Mouse (Mus musculus) E14TG2a.4 (cell line): Measurements from ENCODE around the gene Igsf21.

Source experiments
- H3K27me3 ChIP-seq: 2 replicates; pipeline ENCODE4 v1.6.1; 2014; ENCODE audit warnings: low read length, control low read depth; ENCODE audit not compliant: insufficient read depth
- H3K36me3 ChIP-seq: 2 replicates; pipeline ENCODE4 v1.6.1; 2014; ENCODE audit warnings: low read length, control low read depth; ENCODE audit not compliant: insufficient read depth
- H3K4me1 ChIP-seq: replicated peaks from 2 replicates; pipeline ENCODE4 v1.6.1; 2014; ENCODE audit warnings: low read depth, low read length, control low read depth
- H3K4me3 ChIP-seq: replicated peaks from 2 replicates; pipeline ENCODE4 v1.5.1; 2014; ENCODE audit warnings: mild to moderate bottlenecking, low read length
- H3K9me3 ChIP-seq: 2 replicates; pipeline ENCODE4 v1.6.1; 2014; ENCODE audit warnings: low read length, control low read depth
- CTCF ChIP-seq: conservative IDR thresholded peaks from 2 replicates; pipeline ENCODE4 v1.5.1; 2014; ENCODE audit warnings: low read length
- NANOG ChIP-seq: IDR thresholded peaks from 2 replicates; pipeline ENCODE4 v1.6.1; 2014; ENCODE audit warnings: borderline replicate concordance, low read length, mixed read lengths
- POU5F1 ChIP-seq: IDR thresholded peaks from 2 replicates; pipeline ENCODE4 v1.6.1; 2014; ENCODE audit warnings: low read length, borderline replicate concordance

The Igsf21 gene

GRCm38 (mm10) chr4:140267086-140267485 lies 20.5 kb upstream of the Igsf21 start:
- H3K36me3 ChIP-seq, result no peaks in the 10 kb centered on the region
- H3K4me3 ChIP-seq, result no peak overlapping the region
- H3K9me3 ChIP-seq, result no peaks in the 10 kb centered on the region
- peaks cover 11% of the 10 kb centered on the region; the same call in 1 of the 2 replicates for H3K4me1 ChIP-seq
- no peak for TF ChIP-seq POU5F1
- peaks cover 21% of the 10 kb centered on the region for H3K27me3 ChIP-seq

GRCm38 (mm10) chr4:140258968-140259367 lies 12.4 kb upstream of the Igsf21 start:
- no peaks in the 10 kb centered on the region for H3K4me1 ChIP-seq
- peaks cover 52% of the 10 kb centered on the region for H3K27me3 ChIP-seq
- H3K9me3 ChIP-seq, result no peaks in the 10 kb centered on the region
- TF ChIP-seq CTCF, result no peak
- no peak for TF ChIP-seq POU5F1
- no peak for TF ChIP-seq NANOG
- no peak overlapping the region for H3K4me3 ChIP-seq
- no peaks in the 10 kb centered on the region for H3K36me3 ChIP-seq

GRCm38 (mm10) chr4:140252369-140252768 lies 5.8 kb upstream of the Igsf21 start:
- H3K36me3 ChIP-seq, result no peaks in the 10 kb centered on the region
- peaks cover 27% of the 10 kb centered on the region for H3K4me1 ChIP-seq
- no peaks in the 10 kb centered on the region for H3K9me3 ChIP-seq
- peaks cover 47% of the 10 kb centered on the region for H3K27me3 ChIP-seq
- H3K4me3 ChIP-seq, result no peak overlapping the region
- TF ChIP-seq POU5F1, result no peak
- TF ChIP-seq CTCF, result peak; percentile 93
- TF ChIP-seq NANOG, result no peak

- TF ChIP-seq CTCF (no peak), NANOG (no peak), POU5F1 (no peak)
- Histone ChIP-seq H3K36me3 (no peaks in the 10 kb centered on the region), H3K4me1 (peaks cover 49% of the 10 kb centered on the region), H3K9me3 (no peaks in the 10 kb centered on the region), H3K4me3 (peak overlapping the region; percentile 67), H3K27me3 (peaks cover 62% of the 10 kb centered on the region)
Observed at GRCm38 (mm10) chr4:140249011-140249744, 2.6 kb upstream of the Igsf21 start.

GRCm38 (mm10) chr4:140248396-140248795 lies 1.8 kb upstream of the Igsf21 start:
- Histone ChIP-seq H3K4me1 (peaks cover 55% of the 10 kb centered on the region), H3K4me3 (peak overlapping the region; percentile 67), H3K36me3 (no peaks in the 10 kb centered on the region), H3K27me3 (peaks cover 68% of the 10 kb centered on the region), H3K9me3 (no peaks in the 10 kb centered on the region)
- TF ChIP-seq CTCF (no peak), NANOG (no peak), POU5F1 (no peak)

- no peaks in the 10 kb centered on the region for H3K9me3 ChIP-seq
- H3K27me3 ChIP-seq, result peaks cover 76% of the 10 kb centered on the region
- peak overlapping the region; percentile 57 for H3K4me3 ChIP-seq
- no peaks in the 10 kb centered on the region for H3K36me3 ChIP-seq
- H3K4me1 ChIP-seq, result peaks cover 66% of the 10 kb centered on the region
- TF ChIP-seq NANOG, result no peak
- TF ChIP-seq CTCF, result no peak
- no peak for TF ChIP-seq POU5F1
Observed at GRCm38 (mm10) chr4:140247006-140248003, 721 bp upstream of the Igsf21 start.

- no peak for TF ChIP-seq POU5F1
- no peak for TF ChIP-seq CTCF
- no peak for TF ChIP-seq NANOG
- Histone ChIP-seq H3K27me3 (peaks cover 70% of the 10 kb centered on the region), H3K4me1 (peaks cover 79% of the 10 kb centered on the region), H3K36me3 (no peaks in the 10 kb centered on the region), H3K4me3 (peak overlapping the region; percentile 83), H3K9me3 (no peaks in the 10 kb centered on the region)
Observed at GRCm38 (mm10) chr4:140245286-140246179, 1.1 kb downstream of the Igsf21 start.
